Mouse (Mus musculus) adrenal gland, postnatal 25 days (tissue): ENCODE data around the gene Cacna2d4. TPM values are rescaled to one million over a fixed set of nuclear protein-coding genes. Genes with fewer than 3 reads are reported as not detected.

Experiments
- DNase-seq: peaks from one replicate; pipeline ENCODE4 v3.0.0; 2021; ENCODE audit warnings: mixed read lengths
- total RNA-seq: library from RNA; stranded (reverse); gene quantifications from 2 replicates; pipeline ENCODE4 v1.2.3, GENCODE M21; 2021

Gene Cacna2d4
- total RNA-seq, 1 experiment from 2014 or later = not detected

- no peak for DNase-seq
Measured at GRCm38 (mm10) chr6:119389089-119389488, 152.8 kb downstream of the Cacna2d4 start.

- no peak for DNase-seq
Measured at GRCm38 (mm10) chr6:119390728-119391127, 154.4 kb downstream of the Cacna2d4 start.

DNA sequence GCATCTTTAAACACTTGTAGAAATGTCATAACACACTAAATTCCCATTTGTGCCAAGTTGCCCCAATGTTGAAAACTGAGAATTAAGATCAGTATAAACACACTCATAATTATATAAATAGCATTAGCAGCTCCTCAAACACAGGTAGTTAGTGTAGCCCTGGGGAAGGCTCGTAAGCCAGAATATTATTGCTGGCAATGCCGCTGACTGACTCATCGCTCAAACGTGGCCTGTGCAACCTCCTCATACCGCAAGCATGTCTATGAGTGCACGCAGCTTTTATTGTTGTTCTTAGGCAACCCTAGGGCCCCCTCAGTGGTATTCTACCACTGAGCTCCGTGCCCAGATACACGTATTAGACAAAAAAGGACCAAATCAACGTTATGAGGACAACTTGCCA is 156.5 kb downstream of the Cacna2d4 start:
- DNase-seq = peak; percentile 49

DNA sequence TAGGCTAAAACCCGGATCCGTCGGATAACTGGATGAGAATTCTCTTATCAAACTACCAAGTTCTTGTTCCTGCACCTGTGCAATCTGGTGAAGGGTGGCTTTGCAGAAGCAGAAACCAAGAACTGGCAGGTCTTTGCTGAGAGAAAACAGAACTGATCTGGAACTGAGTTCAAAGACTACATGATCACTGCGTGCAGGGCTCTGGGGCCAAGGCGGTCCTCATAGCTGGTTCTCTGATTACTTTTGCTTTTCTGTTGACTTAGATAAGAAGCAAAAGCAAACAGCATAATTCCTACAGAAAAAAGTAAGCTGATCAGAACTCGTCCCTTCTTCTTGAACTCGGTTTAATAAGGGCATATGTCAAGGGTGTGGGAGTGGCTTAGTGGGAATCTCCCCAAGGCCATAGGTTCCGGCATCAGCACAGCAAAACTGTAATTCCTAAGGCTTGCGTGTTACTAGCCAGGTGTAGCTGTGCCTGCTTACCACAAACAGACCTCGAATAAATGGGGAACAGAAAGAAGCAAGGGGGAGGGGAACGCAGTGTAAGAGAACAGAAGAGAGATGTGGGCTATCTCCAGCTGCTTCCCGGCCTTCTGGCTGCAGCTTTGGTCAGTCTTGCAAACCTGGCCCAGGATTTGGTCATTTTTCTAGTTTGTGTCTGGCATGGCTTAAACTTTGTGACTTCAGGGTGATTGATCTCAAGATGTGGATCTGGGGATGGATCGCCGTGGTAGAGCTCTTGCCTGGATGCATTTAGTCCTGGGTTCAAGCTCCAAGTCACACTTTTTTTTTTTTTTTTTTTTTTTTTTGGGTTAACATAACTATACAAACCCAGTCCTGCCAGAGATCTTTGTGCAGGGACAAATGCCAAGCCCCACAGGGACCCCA is 159.3 kb downstream of the Cacna2d4 start:
- DNase-seq = no peak

- peak; percentile 81 for DNase-seq
Measured at GRCm38 (mm10) chr6:119396309-119396634, 159.9 kb downstream of the Cacna2d4 start.

- DNase-seq = no peak
Measured at GRCm38 (mm10) chr6:119399371-119399770, 163.0 kb downstream of the Cacna2d4 start.

DNA sequence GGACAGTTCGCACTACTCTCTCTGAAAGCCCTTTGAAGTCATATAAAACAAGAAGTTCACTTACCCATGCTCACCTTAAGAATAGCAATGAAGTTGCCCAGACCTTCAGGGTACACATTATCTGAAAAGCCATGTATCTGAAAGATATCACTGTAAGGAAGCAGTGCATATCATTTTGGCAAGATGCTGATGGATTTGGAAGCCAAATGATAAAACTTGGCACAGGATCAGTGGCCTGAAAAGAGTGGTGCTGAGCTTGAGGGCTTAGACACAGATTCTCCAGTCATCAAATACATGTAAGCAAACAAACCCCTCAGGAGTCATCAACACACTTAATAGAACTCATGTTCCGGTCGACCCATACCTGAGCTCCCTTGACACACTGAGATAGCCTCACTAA is 164.3 kb downstream of the Cacna2d4 start:
- DNase-seq = no peak

DNA sequence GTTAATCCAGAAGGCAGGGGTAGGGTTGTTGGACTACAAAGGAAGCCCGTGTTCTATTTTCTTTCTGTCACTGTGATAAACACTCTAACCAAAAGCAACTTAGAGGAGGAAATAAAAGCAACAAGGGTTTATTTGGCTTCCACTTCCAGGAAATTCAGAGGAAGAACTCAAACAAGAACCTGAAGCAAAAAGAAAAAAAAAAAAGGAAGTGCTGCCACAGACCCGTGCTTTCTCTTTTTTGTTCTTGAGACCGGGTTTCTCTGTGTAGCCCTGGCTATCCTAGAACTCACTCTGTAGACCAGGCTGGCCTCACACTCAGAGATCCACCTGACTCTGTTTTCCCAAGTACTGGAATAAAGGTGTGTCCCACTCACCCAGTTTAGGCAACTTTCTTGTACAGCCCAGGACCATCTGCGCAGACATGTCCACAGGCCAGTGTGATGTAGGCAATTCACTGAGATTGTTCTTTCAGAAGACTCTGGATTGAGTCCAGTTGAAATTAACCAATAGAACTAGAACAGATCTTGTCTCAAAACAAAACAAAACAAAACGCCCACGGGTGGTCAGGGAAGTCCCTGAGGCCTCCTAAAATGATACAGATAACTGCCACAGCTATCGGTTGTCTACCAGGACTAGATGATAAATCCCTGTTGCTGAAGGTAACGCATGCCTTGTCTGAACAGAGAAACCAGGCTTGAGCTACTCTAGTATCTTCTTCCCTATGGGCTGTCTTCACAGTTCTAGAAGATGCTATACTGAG is 165.4 kb downstream of the Cacna2d4 start:
- DNase-seq = no peak

Other genes starting within 250 kb of the Cacna2d4 start
- gene Dcp1b, start 61.3 kb upstream of the Cacna2d4 start, total RNA-seq = 16.1 and 18.0 TPM in 2 replicates
- 104 and 106 TPM in 2 replicates for gene Cacna1c, start 40.1 kb upstream of the Cacna2d4 start, total RNA-seq
- not detected in 2 replicates for gene Lrtm2, start 94.2 kb downstream of the Cacna2d4 start, total RNA-seq
- gene Adipor2, start 181.2 kb downstream of the Cacna2d4 start, total RNA-seq = 139 and 144 TPM in 2 replicates
- 39.5 and 40.8 TPM in 2 replicates for gene Fbxl14, start 243.1 kb downstream of the Cacna2d4 start, total RNA-seq